Comparison of ENCODE assay signal across 12 mouse cellular contexts in the genomic region with DNA sequence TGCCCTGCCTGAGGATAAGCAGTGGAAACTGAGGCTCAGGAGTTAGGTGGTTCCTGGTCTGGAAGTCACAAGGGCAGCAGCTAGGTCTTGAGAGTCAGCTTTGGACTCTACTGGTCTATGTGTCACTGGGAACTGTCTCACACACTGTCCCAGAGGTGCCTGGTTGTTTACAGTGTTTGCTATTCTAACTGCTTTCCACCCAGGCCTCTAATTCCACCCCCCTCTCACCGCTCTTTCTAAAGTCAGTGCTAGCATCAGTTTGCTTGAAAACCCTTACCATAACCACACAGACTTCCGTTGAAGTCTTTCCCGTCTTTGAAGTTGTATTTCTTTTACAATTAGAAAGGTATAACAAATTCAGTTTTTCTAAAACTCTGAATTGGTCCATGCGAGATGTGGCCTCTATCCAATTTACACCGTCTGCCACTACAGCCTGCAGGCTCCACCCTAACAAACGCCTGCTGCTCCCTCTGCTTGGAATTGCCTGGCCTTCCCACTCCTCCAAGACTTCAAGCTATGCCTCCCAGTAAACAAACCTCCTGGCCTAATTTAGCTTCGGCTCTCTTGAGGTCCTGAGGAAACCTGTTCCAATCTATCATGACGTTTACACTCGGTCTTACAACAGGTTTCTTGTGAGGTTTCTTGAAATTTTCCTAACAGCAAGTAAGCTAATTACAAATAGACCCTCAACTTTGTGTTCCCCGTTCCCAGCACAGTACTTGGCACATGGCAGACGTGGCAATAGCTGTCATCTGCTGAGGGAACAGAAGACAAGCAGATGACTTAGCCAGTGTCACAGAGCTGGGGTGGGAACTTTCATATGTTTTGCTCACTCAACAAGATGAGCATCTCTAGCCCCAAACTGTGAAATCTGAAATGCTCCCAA.
DNase-seq lines count a peak whose midpoint lies in the region; ATAC-seq and TF ChIP-seq lines count a peak whose summit lies in the region.
"Had no signal": no experiment of that assay in that cellular context is flagged by ENCODE, and none has a peak within 500 bp of the region (broad histone marks: within the 10 kb centered on the region; RNA-seq: fewer than 3 reads in every experiment).

No protein-coding gene starts in this region.

- no peak for TF ChIP-seq CTCF in midbrain, postnatal 0 days (IDR thresholded peaks at IDR 0.05)
- TF ChIP-seq CTCF in stomach, postnatal 0 days (IDR thresholded peaks at IDR 0.05; ENCODE audit: low read depth), result no peak

- no peaks in the 10 kb centered on the region for H3K36me3 ChIP-seq in midbrain, postnatal 0 days (ENCODE audit: insufficient read depth, low read length)
- H3K36me3 ChIP-seq in midbrain, embryonic 15.5 days (replicated peaks), result no peaks in the 10 kb centered on the region
- no peaks in the 10 kb centered on the region for H3K36me3 ChIP-seq in liver, embryonic 12.5 days
- H3K36me3 ChIP-seq in stomach, postnatal 0 days (ENCODE audit: control insufficient read depth, insufficient read depth, low read length), result no peaks in the 10 kb centered on the region
- H3K36me3 ChIP-seq: limb, embryonic 12.5 days had no signal

- peak; percentile 33 for DNase-seq in midbrain, postnatal 0 days (ENCODE audit: low spot score)
- DNase-seq in cerebellum, adult 9-10 months, result peak; percentile 79
- peak; percentile 31 to 34 for DNase-seq in layer of hippocampus, postnatal 10 days (ENCODE audit: low spot score in 2 of 2)
- peak; percentile 42 for DNase-seq in thymus, postnatal 4 days
- no peak for DNase-seq in stomach, postnatal 0 days (ENCODE audit: low spot score)
- DNase-seq in ovary, adult 18-20 months (ENCODE audit: low spot score), result no peak
- DNase-seq: embryo, embryonic 11 days; heart, postnatal 10 days; kidney, adult 2 months had no signal

- TF ChIP-seq EP300 in stomach, postnatal 0 days (optimal IDR thresholded peaks at IDR 0.05), result no peak

- WGBS in midbrain, postnatal 0 days, result 63% methylated on average over 11 of the region's 11 CpGs
- 57% methylated on average over 11 of the region's 11 CpGs for WGBS in midbrain, embryonic 15.5 days
- 50% methylated on average over 11 of the region's 11 CpGs for WGBS in liver, embryonic 12.5 days (ENCODE audit: insufficient replicate concordance)
- 28% methylated on average over 11 of the region's 11 CpGs for WGBS in stomach, postnatal 0 days

- no peaks in the 10 kb centered on the region for H3K4me1 ChIP-seq in midbrain, postnatal 0 days (ENCODE audit: insufficient read depth, low read length)
- no peaks in the 10 kb centered on the region for H3K4me1 ChIP-seq in midbrain, embryonic 15.5 days
- 0 out of 2 replicates have a peak, but pooled peaks cover 3% of the 10 kb centered on the region for H3K4me1 ChIP-seq in liver, embryonic 12.5 days
- no peaks in the 10 kb centered on the region for H3K4me1 ChIP-seq in stomach, postnatal 0 days (replicated peaks; ENCODE audit: control insufficient read depth, insufficient read depth)

- no peaks in the 10 kb centered on the region for H3K9me3 ChIP-seq in midbrain, postnatal 0 days (ENCODE audit: low read length)
- no peaks in the 10 kb centered on the region for H3K9me3 ChIP-seq in midbrain, embryonic 15.5 days
- H3K9me3 ChIP-seq in liver, embryonic 12.5 days (replicated peaks), result no peaks in the 10 kb centered on the region
- H3K9me3 ChIP-seq in stomach, postnatal 0 days (ENCODE audit: control insufficient read depth, low read length), result no peaks in the 10 kb centered on the region
- H3K9me3 ChIP-seq: limb, embryonic 12.5 days had no signal

- no peaks in the 10 kb centered on the region for H3K27me3 ChIP-seq in midbrain, postnatal 0 days (ENCODE audit: insufficient read depth, low read length)
- no peaks in the 10 kb centered on the region for H3K27me3 ChIP-seq in midbrain, embryonic 15.5 days (replicated peaks)
- no peaks in the 10 kb centered on the region; the same call in 1 of the 2 replicates for H3K27me3 ChIP-seq in liver, embryonic 12.5 days (replicated peaks)
- H3K27me3 ChIP-seq in stomach, postnatal 0 days (ENCODE audit: control insufficient read depth, insufficient read depth, low read length), result no peaks in the 10 kb centered on the region

- no peak overlapping the region for H3K4me3 ChIP-seq in midbrain, postnatal 0 days (ENCODE audit: low read depth, low read length)
- no peak overlapping the region for H3K4me3 ChIP-seq in midbrain, embryonic 15.5 days
- H3K4me3 ChIP-seq in liver, embryonic 12.5 days, result no peak overlapping the region
- H3K4me3 ChIP-seq in stomach, postnatal 0 days (ENCODE audit: low read depth, low read length), result no peak overlapping the region
- H3K4me3 ChIP-seq: limb, embryonic 12.5 days had no signal

- H3K9ac ChIP-seq in midbrain, postnatal 0 days (replicated peaks; ENCODE audit: low read length, poor library complexity, severe bottlenecking), result no peak overlapping the region
- no peak overlapping the region for H3K9ac ChIP-seq in midbrain, embryonic 15.5 days
- no peak overlapping the region for H3K9ac ChIP-seq in liver, embryonic 12.5 days
- H3K9ac ChIP-seq in stomach, postnatal 0 days (ENCODE audit: low read length), result no peak overlapping the region
- H3K9ac ChIP-seq: limb, embryonic 12.5 days had no signal

- H3K27ac ChIP-seq in midbrain, postnatal 0 days (ENCODE audit: low read depth, low read length), result no peak overlapping the region
- H3K27ac ChIP-seq in midbrain, embryonic 15.5 days, result no peak overlapping the region
- H3K27ac ChIP-seq in liver, embryonic 12.5 days, result no peak overlapping the region
- no peak overlapping the region for H3K27ac ChIP-seq in stomach, postnatal 0 days (replicated peaks)
- H3K27ac ChIP-seq: limb, embryonic 12.5 days had no signal

- ATAC-seq in midbrain, postnatal 0 days (ENCODE audit: low FRiP score), result no peak
- no peak for ATAC-seq in midbrain, embryonic 15.5 days (replicated peaks)
- no peak for ATAC-seq in liver, embryonic 12.5 days
- no peak for ATAC-seq in stomach, postnatal 0 days (ENCODE audit: low FRiP score, low TSS enrichment)

- no peak overlapping the region for H3K4me2 ChIP-seq in midbrain, postnatal 0 days (ENCODE audit: low read depth, low read length, poor library complexity, severe bottlenecking)
- H3K4me2 ChIP-seq in midbrain, embryonic 15.5 days, result no peak overlapping the region
- no peak overlapping the region for H3K4me2 ChIP-seq in liver, embryonic 12.5 days
- H3K4me2 ChIP-seq in stomach, postnatal 0 days (replicated peaks; ENCODE audit: low read depth), result no peak overlapping the region

Comparison
In these comparisons a context has a peak if more than half of its experiments do, and no peak if none do; other contexts are left out.
1. DNase-seq: peak in midbrain, postnatal 0 days (single experiment), cerebellum, adult 9-10 months (single experiment), layer of hippocampus, postnatal 10 days (2 of 2) and thymus, postnatal 4 days (single experiment); none in stomach, postnatal 0 days (single experiment) and ovary, adult 18-20 months (single experiment).